Mouse (Mus musculus): ENCODE measurements around the gene Pias4. TPM values are rescaled to one million over a fixed set of nuclear protein-coding genes. Genes with fewer than 3 reads are reported as not detected.
"Not testable (repeated sequence)": the region's sequence is repeated elsewhere in the genome, so short reads cannot be mapped to it uniquely, and the experiment has no call there.

Pias4 gene
- polyA plus RNA-seq (2012; rRNA removed), result 12.5 and 17.9 TPM in 2 replicates

DNA sequence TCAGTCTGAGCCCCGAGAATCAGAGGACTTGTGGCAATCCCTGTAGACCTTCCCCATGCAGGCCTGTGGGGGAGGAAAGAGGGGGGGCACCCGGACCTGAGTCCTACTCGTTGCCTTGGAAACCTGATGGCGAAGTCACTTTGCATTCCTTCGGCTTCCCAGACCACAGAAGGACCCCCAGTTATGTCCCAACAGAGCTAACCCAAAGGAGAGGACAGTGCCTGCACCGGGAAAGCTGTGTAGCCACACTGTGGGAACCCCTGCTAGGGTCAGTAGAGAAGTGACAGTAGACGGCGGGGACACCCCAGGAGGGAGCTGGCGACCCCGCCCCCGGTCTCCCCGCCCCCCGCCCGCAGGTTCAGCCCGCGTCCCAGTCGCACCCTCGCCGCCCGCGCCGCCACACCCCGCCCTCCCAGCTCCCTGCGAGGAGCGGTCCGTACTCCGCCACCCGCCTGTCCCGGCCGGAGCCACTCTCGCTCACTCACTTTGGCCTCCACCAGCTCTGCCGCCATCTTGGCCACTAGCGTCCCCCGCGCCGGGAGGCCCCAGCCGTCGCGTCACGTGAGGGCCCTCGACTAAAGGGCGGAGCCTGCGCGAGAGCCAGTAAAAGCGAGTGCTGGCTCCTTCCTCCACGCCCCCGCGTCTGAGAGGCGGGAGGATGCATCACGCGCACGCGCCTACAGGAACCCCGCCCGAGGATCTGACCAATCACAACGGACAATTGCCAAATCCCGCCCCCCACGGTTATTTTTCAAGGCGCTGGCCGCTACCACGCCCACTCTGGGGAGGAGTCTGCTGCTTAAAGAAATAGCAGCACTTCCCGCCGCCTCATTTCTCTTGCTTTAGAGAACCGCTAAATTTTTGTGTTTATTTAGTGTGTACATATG is at the start of gene Pias4:
TSS of gene Pias4 (minus strand) at position 724 of the 887 bp plus-strand sequence.
- DNase-seq (ENCODE audit: low spot score), result peak; percentile 95

DNA sequence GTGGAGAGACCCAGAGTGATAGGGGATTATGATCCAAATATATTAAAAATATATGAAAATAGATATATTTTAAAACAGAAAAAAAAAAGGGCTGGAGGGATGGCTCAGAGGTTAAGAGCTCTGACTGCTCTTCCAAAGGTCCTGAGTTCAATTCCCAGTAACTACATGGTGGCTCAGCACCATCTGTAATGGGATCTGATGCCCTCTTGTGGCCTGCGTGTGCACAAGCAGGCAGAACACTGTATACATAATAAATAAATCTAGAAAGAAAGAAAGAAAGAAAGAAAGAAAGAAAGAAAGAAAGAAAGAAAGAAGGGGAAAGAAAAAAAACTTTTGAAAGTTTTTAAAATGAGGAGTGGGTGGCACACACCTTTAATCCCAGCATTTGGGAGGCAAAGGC is 49.5 kb upstream of the Pias4 start:
- not testable (repeated sequence) for DNase-seq (ENCODE audit: low spot score)

DNA sequence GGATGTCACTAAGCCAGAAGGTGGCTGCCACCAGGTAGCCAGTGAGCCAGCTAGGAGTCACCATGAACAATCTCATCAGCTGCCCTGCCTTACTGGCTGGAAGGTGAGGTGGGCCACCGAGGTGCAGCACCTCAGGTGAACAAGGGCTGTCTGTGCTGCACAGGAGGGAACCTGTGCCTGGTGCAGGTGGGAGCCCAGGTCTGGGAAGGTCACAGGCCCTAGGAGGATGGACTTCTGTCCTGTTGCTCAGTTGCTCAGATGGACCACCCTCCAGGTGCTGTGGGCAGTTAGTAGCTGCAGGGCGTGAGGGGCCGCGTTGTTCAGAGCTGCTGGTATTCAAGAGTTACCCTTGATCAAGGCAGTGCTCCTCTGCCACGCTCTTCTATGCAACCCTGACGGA is 49.1 kb upstream of the Pias4 start:
- no peak for DNase-seq (ENCODE audit: low spot score)

DNA sequence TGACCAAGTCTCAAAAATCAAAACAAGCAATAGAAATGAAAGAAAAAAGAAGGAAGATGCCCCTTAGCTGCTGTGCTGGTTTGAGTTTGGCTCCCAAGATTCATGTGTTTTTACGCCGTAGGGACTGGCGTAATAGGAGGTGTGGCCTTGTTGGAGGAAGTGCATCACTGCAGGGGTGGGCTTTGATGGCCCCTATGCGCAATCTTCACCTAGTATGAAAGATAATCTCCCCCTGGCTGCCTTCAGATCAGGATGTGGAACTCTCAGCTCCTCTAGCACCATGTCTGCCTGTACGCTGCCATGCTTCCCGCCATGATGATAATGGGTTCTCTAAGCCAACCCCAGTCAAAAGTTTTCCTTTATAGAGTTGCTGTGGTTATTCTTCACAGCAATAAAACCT is 48.5 kb upstream of the Pias4 start:
- no peak for DNase-seq (ENCODE audit: low spot score)

DNA sequence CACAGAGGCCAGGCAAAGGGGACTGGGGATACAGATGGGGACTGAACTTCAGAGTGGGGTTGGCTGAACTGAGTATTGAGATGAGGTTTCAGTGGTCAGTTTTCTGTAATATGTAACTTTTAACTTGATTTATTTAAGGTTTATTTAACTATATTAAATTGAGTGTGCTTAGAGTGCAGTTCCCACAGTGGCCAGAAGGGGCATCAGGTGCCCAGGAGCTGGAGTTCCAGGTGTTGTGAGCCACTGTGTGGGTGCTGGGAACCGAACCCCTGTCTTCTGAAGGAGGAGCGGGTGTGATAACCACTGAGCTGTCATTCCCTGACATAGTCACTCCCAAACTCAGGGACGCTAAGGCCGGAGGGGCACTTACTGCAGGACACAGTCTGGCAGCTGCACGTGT is 42.4 kb upstream of the Pias4 start:
- DNase-seq (ENCODE audit: low spot score), result no peak

DNA sequence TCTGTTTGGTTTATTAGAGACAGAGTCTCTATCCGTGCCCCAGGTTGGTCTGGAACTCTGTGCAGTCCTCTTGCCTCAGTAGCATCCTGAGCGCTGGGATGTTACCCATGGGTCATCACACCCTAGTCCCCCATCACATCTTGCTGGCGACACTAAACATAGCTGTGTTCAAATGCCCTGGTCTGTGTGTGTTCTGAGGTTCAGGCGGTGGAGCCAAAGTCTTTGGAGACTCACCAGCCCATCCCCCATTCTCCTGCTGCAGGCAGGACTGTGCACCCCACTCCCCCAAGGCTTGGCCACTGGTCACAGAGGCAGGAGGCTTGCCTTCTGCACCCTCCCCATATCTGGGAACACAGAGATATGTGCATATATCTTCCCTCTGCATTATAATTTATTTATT is 36.4 kb upstream of the Pias4 start:
- no peak for DNase-seq (ENCODE audit: low spot score)

DNA sequence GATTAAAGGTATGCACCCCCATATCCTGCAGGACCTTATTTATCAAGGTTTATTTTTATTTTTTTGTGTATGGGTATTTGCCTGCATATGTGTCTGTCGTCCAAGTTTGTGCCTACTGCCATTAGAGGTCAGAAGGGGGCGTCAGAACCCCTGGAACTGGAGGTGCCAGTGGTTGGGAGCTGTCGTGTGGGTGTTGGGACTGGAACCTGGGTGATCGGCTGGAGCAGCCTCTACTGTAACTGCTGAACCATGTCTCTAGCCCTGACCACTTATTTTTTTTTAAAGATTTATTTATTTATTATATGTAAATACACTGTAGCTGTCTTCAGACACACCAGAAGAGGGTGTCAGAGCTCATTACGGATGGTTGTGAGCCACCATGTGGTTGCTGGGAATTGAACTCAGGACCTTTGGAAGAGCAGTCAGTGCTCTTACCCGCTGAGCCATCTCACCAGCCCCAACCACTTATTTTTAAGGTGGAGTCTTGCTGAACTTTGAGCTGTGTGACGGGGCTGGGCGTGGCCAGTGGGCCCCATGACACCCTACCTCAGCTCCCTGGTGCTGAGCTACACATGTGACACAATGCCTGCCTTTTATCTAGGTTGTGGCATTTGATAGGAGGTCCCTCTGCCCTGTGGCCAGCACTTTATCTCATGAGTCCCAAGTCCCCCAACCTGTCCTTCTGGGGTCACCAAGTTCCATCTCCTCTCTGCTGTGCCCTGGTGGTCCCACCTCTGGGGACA is 35.4 kb upstream of the Pias4 start:
- DNase-seq (ENCODE audit: low spot score), result no peak

DNA sequence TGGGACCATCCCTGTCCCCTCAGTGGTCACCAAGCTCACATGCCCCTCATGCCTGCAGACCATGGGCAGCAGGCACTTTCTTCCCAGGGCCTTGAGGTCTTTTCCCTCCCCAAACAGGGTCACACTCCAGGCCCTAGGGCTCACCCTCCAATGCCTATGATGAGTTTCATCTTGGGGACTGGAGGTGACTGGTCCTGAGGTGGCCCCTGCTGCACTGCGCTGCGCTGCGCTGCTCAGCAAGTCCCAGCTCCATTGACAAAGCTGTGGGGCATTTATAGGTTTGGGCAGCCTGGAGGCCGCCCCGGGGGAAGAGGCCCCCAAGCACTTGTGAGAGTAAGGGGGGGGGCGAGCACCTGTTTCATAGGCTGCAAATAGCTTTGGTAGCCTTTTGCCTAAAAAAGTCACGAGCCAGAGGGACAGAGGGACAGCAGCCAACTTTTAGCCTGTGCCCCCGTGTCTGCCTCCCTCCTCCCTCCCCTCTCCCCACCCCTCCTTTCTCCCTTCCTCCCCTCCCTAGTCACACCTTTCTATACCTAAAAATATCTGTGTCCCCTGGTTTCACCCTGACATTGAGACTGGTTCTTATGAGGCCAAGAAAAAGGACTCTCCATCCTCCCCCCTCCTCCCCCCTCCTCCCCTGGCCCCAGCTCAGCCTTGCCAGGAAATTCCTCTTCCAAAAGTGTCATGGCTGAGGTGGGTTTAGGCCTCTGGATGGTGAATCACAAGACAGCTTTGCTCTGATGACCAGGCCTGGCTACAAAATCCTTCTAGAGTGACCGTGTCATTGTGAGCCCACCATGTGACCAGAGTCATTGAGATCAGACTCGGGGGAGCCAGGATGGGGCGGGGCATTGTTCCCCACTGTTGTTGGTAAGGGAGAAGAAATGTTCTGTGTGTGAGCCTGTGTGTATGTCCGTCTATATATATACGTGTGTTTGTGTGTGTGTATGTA is 34.4 kb upstream of the Pias4 start, which contains the start of gene Nmrk2:
TSS of gene Nmrk2 (minus strand) at position 245 of the 952 bp plus-strand sequence.
- DNase-seq (ENCODE audit: low spot score), result no peak

DNA sequence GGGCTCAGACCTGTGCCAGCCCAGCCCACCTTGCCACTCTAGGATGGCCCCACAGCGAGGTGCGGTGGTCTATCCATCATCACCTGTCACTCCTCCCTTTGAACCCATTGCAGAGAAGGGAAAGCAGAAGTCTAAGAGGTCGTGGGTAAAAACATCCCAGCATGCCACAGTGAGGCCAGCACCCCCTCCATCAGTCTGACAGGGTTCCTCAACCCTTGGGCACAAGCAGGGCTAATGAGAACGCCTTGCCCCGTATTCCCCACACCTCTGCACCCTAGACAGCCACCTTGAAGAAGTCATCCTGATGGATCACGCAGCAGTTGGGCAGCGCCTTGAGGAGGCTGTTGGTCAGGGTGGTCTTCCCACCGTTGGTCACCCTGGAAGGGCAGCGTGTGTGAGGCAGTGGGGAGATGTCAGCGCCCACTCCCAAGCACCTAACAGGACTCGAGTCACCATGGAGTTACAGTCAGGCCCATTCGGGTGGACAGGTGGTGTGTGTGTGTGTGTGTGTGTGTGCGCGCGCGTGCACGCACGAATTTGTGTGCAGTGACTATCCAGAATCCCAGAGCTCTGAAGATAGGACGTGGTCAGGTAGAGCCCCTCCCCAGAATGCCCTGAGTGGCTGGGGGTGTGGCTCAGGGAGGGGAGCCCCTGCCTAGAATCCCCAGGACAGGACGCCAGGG is 33.0 kb upstream of the Pias4 start:
- no peak for DNase-seq (ENCODE audit: low spot score)

DNA sequence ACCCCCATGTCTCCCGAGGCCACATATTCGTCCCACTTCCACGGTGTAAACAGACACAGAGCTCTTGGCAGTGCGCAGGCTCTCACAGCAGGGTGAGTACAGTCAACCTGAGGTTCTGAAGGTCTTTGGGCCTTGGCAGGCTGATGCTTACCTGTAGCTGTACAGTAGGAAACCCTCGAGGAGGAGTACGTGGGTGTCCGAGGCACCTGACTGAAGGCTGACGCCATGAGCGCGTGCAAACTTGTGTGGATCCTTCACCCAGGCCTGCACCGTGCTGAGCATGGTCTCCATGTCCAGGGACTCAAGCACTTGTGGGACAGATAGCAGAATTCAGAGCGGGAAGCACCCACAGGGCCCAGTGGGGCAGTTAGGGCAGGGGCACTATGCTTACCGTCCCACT is 32.4 kb upstream of the Pias4 start:
- DNase-seq (ENCODE audit: low spot score), result no peak

DNA sequence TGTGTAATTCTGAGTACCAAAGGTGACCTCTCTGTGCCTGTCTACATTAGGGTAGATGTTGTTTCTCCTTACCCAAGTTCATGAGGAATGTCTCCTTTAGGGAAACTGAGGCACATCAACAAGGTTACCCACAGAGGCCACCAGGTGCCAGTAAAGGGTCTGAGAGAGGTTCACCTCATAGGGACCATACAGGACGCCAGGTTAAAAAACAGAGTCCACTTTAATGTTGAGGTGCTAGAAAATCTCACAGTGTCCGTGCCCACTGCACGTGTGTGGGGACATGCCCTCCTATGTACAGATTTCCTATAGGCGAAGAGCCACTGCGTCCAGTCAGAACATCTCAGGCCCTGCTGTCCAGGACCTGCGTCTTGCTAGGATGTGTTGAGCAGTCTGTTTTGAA is 31.3 kb upstream of the Pias4 start:
- no peak for DNase-seq (ENCODE audit: low spot score)

DNA sequence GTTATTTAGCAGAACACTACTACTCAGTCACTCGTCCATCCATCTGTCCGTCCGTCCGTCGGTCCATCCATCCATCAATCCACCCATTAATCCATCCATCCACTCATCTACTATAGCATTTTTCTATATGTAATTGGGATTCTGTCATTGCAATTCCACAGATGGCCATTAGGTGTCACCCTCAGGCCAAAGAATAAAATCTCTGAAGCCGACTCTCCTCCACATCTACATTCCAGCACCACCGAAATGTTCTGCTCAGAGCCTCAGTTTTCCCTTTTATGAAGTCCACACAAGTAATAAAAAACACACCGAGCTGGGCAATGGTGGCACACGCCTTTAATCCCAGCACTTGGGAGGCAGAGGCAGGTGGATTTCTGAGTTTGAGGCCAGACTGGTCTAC is 30.5 kb upstream of the Pias4 start:
- no peak for DNase-seq (ENCODE audit: low spot score)

DNA sequence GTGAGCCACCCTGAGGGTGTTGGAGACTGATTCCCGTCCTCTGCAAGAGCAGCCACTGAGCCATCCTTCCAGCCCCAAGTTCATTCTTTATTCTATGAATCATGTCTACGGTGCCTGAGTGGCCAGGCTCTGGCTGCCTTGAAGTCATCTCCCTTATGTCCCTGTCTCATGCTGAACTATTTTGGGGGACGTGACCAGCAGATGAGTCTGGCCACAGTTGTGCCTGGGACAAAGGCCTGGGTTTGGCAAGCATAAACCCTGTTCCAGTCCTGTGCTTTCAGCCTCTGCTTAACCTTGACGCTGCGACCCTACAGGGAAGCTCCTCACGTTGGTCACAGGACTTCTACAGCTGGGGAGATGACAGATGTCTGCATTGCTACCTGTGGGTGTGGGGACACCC is 29.6 kb upstream of the Pias4 start:
- no peak for DNase-seq (ENCODE audit: low spot score)

DNA sequence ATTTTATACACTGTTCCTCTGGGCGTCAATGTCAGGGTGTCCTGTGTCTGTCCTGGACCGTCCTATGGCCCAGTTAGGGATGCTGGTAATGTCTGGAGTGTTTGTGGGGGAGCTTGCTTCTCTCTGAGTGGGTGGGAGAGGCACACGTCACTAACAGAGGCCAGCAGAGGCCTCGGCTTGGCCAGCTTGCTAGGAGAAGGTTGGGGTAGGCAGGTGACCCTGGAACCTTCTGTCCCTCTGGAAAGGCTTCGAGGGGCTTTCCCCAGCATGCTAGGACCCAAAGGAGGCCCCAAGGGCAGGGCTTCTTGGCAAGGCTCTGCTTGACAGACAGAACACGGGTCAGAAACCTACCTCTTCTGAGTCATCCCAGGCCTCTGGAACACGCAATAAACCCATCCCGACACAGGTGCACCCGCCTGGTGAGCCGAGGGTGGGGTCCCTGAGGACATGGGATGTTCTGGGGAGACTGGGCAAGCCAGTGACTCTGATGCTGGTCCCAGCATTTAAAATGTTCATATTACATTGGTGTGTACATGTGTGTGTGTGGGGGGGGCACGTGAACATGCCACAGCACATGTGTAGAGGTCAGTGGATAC is 28.8 kb upstream of the Pias4 start:
- no peak for DNase-seq (ENCODE audit: low spot score)

DNA sequence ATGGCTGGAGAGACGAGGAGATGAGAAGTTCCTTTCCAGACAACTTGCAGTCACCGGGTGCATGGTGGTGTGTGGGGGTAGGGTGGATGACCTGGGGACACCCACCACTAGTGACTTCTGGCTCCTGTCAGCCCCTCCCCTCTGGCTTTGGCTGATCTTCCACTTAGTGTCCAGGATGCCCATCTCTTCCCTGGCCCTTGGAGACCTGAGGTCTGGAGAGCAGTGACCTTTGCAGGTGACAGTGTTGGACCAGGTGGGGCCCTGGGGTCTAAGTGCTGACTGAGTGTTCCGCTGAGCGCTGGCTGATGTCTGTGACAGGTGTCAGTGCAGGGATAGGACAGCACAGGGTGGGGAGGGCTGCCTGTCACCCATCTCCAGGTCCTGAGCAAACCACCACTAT is 27.6 kb upstream of the Pias4 start:
- DNase-seq (ENCODE audit: low spot score), result no peak

DNA sequence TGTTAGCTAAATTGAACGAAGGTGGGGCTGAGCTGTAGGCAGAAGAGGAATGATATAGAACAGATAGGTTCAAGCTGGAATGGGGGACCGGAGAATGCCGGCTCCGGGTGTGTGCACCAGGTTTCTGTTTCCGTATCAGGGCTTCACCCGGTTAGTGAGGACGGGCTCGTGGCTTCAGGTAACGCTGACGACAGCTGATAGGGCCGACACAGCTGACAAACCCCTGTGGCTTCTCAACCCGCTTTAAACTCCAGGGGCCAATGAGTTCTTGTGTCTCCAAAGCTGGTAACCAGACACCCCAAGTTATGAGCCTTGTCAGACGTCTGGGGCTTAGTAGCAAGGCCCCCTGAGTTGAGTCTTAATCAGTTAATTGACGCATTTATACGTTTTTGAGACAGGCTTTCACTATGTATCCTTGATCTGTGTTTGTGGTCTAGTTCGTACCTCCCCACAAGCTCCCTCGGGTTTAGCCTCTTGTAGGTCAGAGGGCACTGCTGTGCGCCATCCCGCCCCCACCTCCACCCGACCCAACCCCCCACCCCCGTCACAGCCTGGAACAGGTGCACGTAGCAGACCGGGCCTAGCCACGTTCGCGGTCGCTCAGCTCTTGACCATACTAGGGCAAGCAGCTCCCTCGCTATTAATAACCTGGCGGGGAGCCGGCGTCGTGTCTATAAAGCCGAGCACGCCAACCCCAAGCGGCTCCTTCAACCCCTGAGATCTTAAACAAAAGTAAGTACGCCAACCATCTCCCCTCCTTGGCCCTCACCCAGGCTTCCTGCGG is 26.5 kb upstream of the Pias4 start:
- DNase-seq (ENCODE audit: low spot score), result no peak

DNA sequence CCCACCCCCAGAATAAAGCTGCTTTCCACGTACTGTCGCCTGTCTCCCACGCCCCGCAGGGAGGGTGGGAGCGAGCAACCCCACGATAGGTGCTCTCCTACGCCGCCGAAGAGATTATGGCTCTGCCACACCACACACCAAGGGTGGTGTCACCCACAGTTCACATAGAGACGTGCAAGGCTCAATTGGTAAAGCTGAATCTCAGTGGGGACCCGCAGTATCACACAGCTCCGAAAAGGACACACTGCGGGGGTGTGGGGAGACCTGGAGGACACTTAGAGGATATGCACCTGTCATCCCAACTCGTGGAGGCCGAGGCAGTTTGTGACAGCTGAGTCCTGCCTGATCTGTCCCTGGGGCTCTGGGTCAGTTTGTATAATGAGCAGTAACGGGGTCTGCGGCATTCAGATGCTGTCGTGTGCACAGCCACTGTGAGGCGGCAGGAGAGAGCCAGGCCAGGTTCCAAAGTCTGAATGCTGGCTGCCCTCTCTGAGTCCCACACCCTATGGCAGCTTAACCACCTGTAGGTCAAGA is 25.3 kb upstream of the Pias4 start:
- DNase-seq (ENCODE audit: low spot score), result no peak

DNA sequence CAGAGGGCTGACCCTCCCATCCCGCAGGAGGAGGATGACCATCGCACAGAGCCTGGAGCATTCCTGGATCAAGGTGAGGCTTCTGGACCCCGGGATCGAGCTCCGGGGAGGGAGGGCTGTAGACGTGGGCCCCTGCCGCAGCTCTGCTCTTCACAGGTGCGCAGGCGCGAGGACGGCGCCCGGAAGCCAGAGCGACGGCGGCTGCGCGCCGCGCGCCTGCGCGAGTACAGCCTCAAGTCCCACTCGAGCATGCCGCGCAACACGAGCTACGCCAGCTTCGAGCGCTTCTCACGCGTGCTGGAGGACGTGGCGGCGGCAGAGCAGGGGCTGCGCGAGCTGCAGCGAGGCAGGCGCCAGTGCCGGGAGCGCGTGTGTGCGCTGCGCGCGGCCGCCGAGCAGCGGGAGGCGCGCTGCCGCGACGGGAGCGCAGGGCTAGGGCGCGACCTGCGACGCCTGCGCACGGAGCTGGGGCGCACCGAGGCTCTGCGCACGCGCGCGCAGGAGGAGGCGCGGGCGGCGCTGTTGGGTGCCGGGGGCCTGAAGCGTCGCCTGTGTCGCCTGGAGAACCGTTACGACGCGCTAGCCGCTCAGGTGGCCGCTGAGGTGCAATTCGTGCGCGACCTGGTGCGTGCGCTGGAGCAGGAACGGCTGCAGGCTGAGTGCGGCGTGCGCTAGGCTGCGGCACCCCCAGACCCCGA is 24.7 kb upstream of the Pias4 start:
- DNase-seq (ENCODE audit: low spot score), result peak; percentile 86

DNA sequence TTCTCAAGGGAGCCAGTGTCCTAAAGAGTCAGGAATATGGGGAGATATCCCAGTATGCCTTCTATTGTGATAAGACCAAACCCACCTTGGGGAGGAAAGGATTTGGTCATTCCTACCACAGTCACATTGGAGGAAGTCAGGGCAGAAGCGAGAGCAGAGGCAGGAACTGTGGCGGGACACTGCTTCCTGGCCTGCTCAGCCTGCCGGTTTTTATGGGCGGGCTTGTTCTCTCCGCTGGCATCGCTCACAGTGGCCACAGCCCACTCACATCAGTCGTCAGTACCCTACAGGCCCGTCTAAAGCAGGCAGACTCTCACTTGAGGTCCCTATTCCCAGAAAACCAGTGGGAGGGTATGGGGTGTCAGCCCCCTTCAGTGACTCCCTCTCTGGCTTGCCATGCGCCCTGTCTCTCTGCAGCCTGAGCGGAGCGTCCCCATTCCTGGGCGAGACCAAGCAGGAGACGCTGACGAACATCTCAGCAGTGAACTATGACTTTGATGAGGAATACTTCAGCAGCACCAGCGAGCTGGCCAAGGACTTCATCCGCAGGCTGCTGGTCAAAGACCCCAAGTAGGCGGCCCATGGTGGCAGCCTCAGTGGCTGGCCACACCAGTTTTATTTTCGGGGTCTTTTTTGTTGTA is 23.7 kb upstream of the Pias4 start:
- no peak for DNase-seq (ENCODE audit: low spot score)
